Mouse (Mus musculus) midbrain, postnatal 0 days (tissue): Measurements from ENCODE around the gene Barx1. TPM values are rescaled to one million over a fixed set of nuclear protein-coding genes. Genes with fewer than 3 reads are reported as not detected.

Experiments used
- ATAC-seq: fragments of 200-750 bp; cut with Nextera tagmentation; 2 replicates; pipeline ENCODE4 v1.8.0; 2017; ENCODE audit warnings: moderate number of reproducible peaks, mild to moderate bottlenecking, moderate TSS enrichment, moderate library complexity; ENCODE audit not compliant: low FRiP score
- DNase-seq: peaks from one replicate; pipeline ENCODE4 v3.0.0-alpha.2; 2015; ENCODE audit warnings: low spot score
- H3K27ac ChIP-seq: fragments of 300-500 bp; sonication (generic); 2 replicates; pipeline ENCODE4 v1.5.1; 2014; ENCODE audit warnings: low read depth, mild to moderate bottlenecking, low read length, mixed read lengths
- H3K27me3 ChIP-seq: fragments of 300-500 bp; sonication (generic); 2 replicates; pipeline ENCODE4 v1.6.1; 2014; ENCODE audit warnings: low read length, control low read depth, mixed read lengths; ENCODE audit not compliant: insufficient read depth
- H3K36me3 ChIP-seq: fragments of 300-500 bp; sonication (generic); 2 replicates; pipeline ENCODE4 v1.6.1; 2014; ENCODE audit warnings: low read length, control low read depth, mixed read lengths; ENCODE audit not compliant: insufficient read depth
- H3K4me1 ChIP-seq: fragments of 300-500 bp; sonication (generic); 2 replicates; pipeline ENCODE4 v1.6.1; 2014; ENCODE audit warnings: mild to moderate bottlenecking, control low read depth, antibody characterized with exemption, low read length, mixed read lengths; ENCODE audit not compliant: insufficient read depth
- H3K4me2 ChIP-seq: fragments of 300-500 bp; sonication (generic); 2 replicates; pipeline ENCODE4 v1.6.1; 2014; ENCODE audit warnings: low read depth, mild to moderate bottlenecking, low read length, mixed read lengths; ENCODE audit not compliant: poor library complexity, severe bottlenecking
- H3K4me3 ChIP-seq: fragments of 300-500 bp; sonication (generic); 2 replicates; pipeline ENCODE4 v1.5.1; 2014; ENCODE audit warnings: low read depth, mild to moderate bottlenecking, low read length, moderate library complexity
- H3K9ac ChIP-seq: fragments of 300-500 bp; sonication (generic); replicated peaks from 2 replicates; pipeline ENCODE4 v1.6.1; 2014; ENCODE audit warnings: mild to moderate bottlenecking, low read length, moderate library complexity, mixed read lengths; ENCODE audit not compliant: poor library complexity, severe bottlenecking
- H3K9me3 ChIP-seq: fragments of 300-500 bp; sonication (generic); 2 replicates; pipeline ENCODE4 v1.6.1; 2016; ENCODE audit warnings: low read length, control low read depth
- CTCF ChIP-seq: IDR thresholded peaks from 2 replicates; pipeline ENCODE4 v1.5.1; 2016; ENCODE audit warnings: antibody characterized with exemption, mild to moderate bottlenecking
- WGBS: fragments of 180-500 bp; shearing (Covaris S2); extraction: QIAGEN DNeasy Blood & Tissue Kit; methylation state at CpG from one replicate; pipeline ENCODE4 v1.1.7; 2014; 5-methylcytosine and 5-hydroxymethylcytosine counted together
- polyA plus RNA-seq: library from polyadenylated mRNA; unstranded; fragments of >200 nt; fragmentation: Nextera tagmentation; extraction: Ambion mirVana; gene quantifications from 2 replicates; pipeline ENCODE4 v1.2.1, GENCODE M21; 2015
- total RNA-seq: library from RNA; depleted of rRNA; stranded (reverse); fragments of >200 nt; gene quantifications from 2 replicates; pipeline ENCODE4 v1.2.3, GENCODE M21; 2014

Gene Barx1
- total and polyA plus RNA-seq, 2 experiments from 2014 or later = not detected

DNA sequence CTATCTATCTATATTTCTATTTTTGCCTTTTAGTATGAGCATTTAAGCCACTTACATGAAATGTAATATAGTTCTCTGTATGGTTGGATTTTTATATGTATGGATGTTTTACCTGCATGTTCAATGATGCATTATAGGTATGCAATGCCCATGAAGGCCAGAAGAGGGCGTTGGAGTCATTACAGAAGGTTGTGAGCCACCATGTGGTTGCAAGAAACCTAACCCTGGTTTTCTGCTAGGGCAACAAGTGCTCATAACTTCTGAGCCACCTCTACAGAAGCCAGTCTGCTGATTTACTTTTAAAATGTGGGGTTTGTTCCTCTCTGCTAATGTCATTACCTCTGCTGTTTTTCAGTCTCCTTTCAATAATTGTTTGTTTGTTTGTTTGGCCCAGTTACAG is 12.2 kb upstream of the Barx1 start:
- ATAC-seq (no peak), DNase-seq (peak; percentile 39)
- H3K27ac ChIP-seq = no peak overlapping the region
- no peak overlapping the region for H3K4me3 ChIP-seq
- no peak overlapping the region for H3K9ac ChIP-seq
- H3K4me2 ChIP-seq = no peak overlapping the region
- TF ChIP-seq CTCF = peak; percentile 76
- H3K27me3 ChIP-seq = peaks cover 10% of the 10 kb centered on the region
- no peaks in the 10 kb centered on the region for H3K4me1 ChIP-seq
- H3K36me3 ChIP-seq = no peaks in the 10 kb centered on the region
- 0% methylated on average over 1 of the region's 1 CpGs for WGBS
- no peaks in the 10 kb centered on the region for H3K9me3 ChIP-seq

DNA sequence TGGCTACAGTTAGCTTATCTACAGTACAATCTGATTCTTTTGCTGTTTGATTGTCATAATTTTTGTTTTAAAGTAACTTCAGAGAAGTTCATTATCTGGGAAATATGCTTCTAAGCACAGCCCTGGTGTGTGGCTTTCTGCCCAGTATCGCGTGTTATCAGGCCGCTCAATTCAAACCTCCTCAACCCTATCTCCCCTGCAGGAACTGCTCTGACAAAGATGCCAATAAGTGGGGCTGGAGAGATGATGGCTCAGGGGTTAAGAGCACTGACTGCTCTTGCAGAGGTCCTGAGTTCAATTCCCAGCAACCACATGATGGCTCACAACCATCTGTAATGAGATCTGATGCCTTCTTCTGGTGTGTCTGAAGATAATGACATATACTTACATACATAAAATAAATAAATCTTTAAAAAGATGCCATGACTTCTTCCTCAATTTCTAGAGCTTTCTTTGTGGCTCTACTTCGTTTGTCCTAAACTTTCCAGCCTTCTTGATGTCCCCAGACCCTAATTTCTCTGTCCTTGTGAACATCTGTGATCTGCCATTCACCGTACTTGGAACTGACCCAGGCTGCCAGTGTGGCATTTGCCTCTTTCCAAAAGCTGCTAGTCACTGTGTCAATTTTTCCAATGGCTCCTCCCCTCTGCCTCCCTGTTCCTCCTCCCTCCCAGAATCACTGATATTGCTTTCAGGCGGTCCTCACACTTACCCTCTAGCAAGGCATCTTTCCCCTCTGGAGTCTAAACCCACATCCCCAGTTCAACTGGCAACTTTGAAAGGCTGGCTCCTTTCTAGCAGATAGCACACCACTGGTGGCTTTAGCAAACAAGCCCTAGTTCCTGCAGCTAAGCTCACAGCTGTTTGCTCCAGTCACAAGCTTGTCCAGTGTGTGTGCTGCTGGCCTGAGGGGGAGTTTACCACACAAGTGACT is 11.4 kb upstream of the Barx1 start:
- no peak for TF ChIP-seq CTCF
- Histone ChIP-seq H3K9me3 (no peaks in the 10 kb centered on the region), H3K4me2 (no peak overlapping the region), H3K27me3 (peaks cover 15% of the 10 kb centered on the region), H3K27ac (no peak overlapping the region), H3K4me1 (no peaks in the 10 kb centered on the region), H3K4me3 (no peak overlapping the region), H3K36me3 (no peaks in the 10 kb centered on the region), H3K9ac (no peak overlapping the region)
- WGBS = 65% methylated on average over 6 of the region's 6 CpGs
- DNase-seq = no peak
- ATAC-seq = no peak

DNA sequence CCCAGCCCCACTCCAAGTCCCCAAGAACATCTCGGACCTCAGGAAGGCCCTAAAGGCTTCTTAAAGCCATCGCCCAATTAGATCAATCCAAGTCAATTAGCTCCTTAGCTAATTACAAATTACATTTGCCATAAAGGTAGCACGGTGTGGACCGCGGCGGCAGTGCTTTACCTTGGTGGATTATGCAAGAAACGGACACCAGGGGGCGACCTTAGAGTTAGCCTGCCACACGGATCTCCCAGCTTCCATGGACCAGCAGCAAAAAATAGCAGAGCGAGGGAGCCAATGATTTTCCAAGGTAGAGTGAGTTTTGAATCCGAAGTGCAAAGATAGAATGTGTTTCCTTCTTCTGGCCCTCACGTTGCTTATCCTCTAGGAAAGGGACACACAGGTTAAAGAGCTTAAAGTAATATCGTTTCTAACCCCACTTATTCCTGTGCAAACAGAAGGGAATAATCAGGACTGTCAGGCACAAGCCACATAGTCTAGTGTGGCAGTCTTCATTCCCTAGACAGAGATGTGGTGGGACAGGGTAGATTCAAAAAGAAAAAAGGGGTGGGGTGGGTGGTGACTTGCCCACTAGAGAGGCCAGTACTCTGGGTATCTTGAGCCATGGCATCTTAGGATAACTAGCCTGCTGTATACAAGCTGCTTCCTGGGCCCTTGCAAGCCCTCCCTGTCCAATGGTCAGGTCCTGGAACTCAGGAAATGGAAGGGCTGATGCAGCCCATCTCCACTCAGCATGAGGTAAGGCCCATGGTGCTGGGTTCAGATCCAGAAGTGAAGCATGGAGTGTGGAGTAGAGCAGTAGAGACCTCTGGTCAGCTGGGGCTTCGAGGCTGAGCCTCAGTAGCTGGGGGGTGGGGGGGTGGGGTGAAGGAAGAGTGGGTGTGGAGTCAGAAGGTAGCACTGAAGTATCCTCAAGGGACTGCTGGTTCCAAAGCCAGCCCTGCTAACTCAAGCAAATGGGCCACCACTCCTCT is 8.7 kb upstream of the Barx1 start:
- Histone ChIP-seq H3K27ac (no peak overlapping the region), H3K36me3 (no peaks in the 10 kb centered on the region), H3K9me3 (no peaks in the 10 kb centered on the region), H3K9ac (no peak overlapping the region), H3K4me2 (no peak overlapping the region), H3K4me3 (no peak overlapping the region), H3K4me1 (no peaks in the 10 kb centered on the region), H3K27me3 (peaks cover 39% of the 10 kb centered on the region)
- peak; percentile 70 for DNase-seq
- peak; percentile 92 for TF ChIP-seq CTCF
- ATAC-seq = peak; percentile 42
- 9% methylated on average over 14 of the region's 14 CpGs for WGBS

- peak; percentile 85 for DNase-seq
These were observed 7.2 kb upstream of the Barx1 start for GRCm38 (mm10) chr13:48655637-48656036.

GRCm38 (mm10) chr13:48657791-48658190 is 5.0 kb upstream of the Barx1 start:
- no peak overlapping the region for H3K27ac ChIP-seq
- no peaks in the 10 kb centered on the region for H3K9me3 ChIP-seq
- no peak for TF ChIP-seq CTCF
- no peak for ATAC-seq
- DNase-seq = no peak
- no peaks in the 10 kb centered on the region; the same call in 1 of the 2 replicates for H3K4me1 ChIP-seq
- no peaks in the 10 kb centered on the region for H3K36me3 ChIP-seq
- H3K4me3 ChIP-seq = no peak overlapping the region
- H3K9ac ChIP-seq = no peak overlapping the region
- no peak overlapping the region for H3K4me2 ChIP-seq
- peaks cover 68% of the 10 kb centered on the region for H3K27me3 ChIP-seq
- 1% methylated on average over 9 of the region's 9 CpGs for WGBS

More at GRCm38 (mm10) chr13:48655637-48656036, 7.2 kb upstream of the Barx1 start:
- Histone ChIP-seq H3K36me3 (no peaks in the 10 kb centered on the region), H3K4me3 (no peak overlapping the region), H3K27me3 (peaks cover 54% of the 10 kb centered on the region), H3K4me2 (no peak overlapping the region), H3K9me3 (no peaks in the 10 kb centered on the region), H3K9ac (no peak overlapping the region), H3K4me1 (no peaks in the 10 kb centered on the region), H3K27ac (no peak overlapping the region)
- peak; percentile 52 for ATAC-seq
- WGBS = 2% methylated on average over 8 of the region's 8 CpGs
- peak; percentile 90 for TF ChIP-seq CTCF
